Mouse (Mus musculus) frontal cortex, postnatal 25 days (tissue): ENCODE results near the gene Nid1.

ENCODE experiments used
- DNase-seq, 2 experiments: peaks; one replicate each; pipeline ENCODE4 v3.0.0; 2022; ENCODE audit warnings: low spot score in 2 of 2

The Nid1 gene

GRCm38 (mm10) chr13:13489861-13490260 is 52.5 kb downstream of the Nid1 start:
- DNase-seq, result no peak

- DNase-seq, result no peak
Measured at GRCm38 (mm10) chr13:13492151-13492550, 54.8 kb downstream of the Nid1 start.

- DNase-seq, result no peak
Measured at GRCm38 (mm10) chr13:13493517-13493916, 56.2 kb downstream of the Nid1 start.

GRCm38 (mm10) chr13:13498022-13498421 is 60.7 kb downstream of the Nid1 start:
- no peak for DNase-seq

- DNase-seq, result no peak
Measured at GRCm38 (mm10) chr13:13502406-13502805, 65.1 kb downstream of the Nid1 start.

GRCm38 (mm10) chr13:13503695-13504386 is 66.5 kb downstream of the Nid1 start:
- no peak for DNase-seq

- no peak for DNase-seq
Measured at GRCm38 (mm10) chr13:13505063-13505462, 67.7 kb downstream of the Nid1 start.

- no peak for DNase-seq
Measured at GRCm38 (mm10) chr13:13506556-13506955, 69.2 kb downstream of the Nid1 start.

- DNase-seq, result no peak
Measured at GRCm38 (mm10) chr13:13514861-13515260, 77.5 kb downstream of the Nid1 start.

- DNase-seq, result peak; percentile 84 to 88
Measured at GRCm38 (mm10) chr13:13516376-13517225, 79.2 kb downstream of the Nid1 start.

- DNase-seq, result no peak
Measured at GRCm38 (mm10) chr13:13518114-13518513, 80.8 kb downstream of the Nid1 start.

- no peak for DNase-seq
Measured at GRCm38 (mm10) chr13:13520436-13520835, 83.1 kb downstream of the Nid1 start.

GRCm38 (mm10) chr13:13523625-13524584 is 86.6 kb downstream of the Nid1 start:
- no peak for DNase-seq

GRCm38 (mm10) chr13:13525205-13525604 is 87.9 kb downstream of the Nid1 start:
- DNase-seq, result no peak

GRCm38 (mm10) chr13:13525877-13526276 is 88.5 kb downstream of the Nid1 start:
- DNase-seq, result no peak

GRCm38 (mm10) chr13:13529115-13529542 is 91.8 kb downstream of the Nid1 start:
- DNase-seq, result no peak

- DNase-seq, result no peak
Measured at GRCm38 (mm10) chr13:13530913-13531312, 93.6 kb downstream of the Nid1 start.

GRCm38 (mm10) chr13:13531923-13532322 is 94.6 kb downstream of the Nid1 start:
- DNase-seq, result no peak

- no peak for DNase-seq
Measured at GRCm38 (mm10) chr13:13536555-13536954, 99.2 kb downstream of the Nid1 start.

- DNase-seq, result no peak
Measured at GRCm38 (mm10) chr13:13537272-13538015, 100.1 kb downstream of the Nid1 start.
